Comparison of ENCODE assay signal across 10 mouse cellular contexts in the genomic region with DNA sequence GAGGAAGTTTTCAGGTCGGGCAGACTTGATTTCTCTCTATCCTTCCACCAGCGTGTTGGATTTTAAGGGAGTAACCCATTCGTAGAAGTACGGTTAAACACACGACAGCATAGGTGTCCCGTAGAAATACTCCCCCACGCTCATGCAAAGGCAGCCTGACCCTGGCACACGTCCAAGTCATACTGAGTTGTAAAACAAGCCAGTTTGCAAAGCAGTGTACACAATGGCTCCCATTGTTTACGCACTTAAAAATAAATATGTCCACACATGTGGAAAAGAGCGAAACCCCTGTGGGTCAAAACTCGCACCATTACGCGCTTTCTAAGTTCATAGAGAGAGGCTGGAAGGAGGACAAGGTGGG. TPM values are rescaled to one million over a fixed set of nuclear protein-coding genes. Genes with fewer than 3 reads are reported as not detected.
A peak's percentile ranks its signal among the peaks of the same experiment; 100 is the strongest.
DNase-seq lines count a peak whose midpoint lies in the region; ATAC-seq and TF ChIP-seq lines count a peak whose summit lies in the region.
"Had no signal": no experiment of that assay in that cellular context is flagged by ENCODE, and none has a peak within 500 bp of the region (broad histone marks: within the 10 kb centered on the region; RNA-seq: fewer than 3 reads in every experiment).

No protein-coding gene starts in this region.

- no peaks in the 10 kb centered on the region for H3K27me3 ChIP-seq in heart, embryonic 13.5 days (replicated peaks)
- no peaks in the 10 kb centered on the region for H3K27me3 ChIP-seq in liver, embryonic 13.5 days
- no peaks in the 10 kb centered on the region for H3K27me3 ChIP-seq in forebrain, embryonic 10.5 days (ENCODE audit: poor library complexity, severe bottlenecking)
- H3K27me3 ChIP-seq in forebrain, postnatal 0 days (ENCODE audit: insufficient read depth, low read length): no peaks in the 10 kb centered on the region

- intact Hi-C loops in heart, postnatal 25 days (cut with DNase I): no loop called here

- ATAC-seq in heart, embryonic 13.5 days (ENCODE audit: extremely low read depth, insufficient number of reproducible peaks, low FRiP score, low TSS enrichment): no peak
- ATAC-seq in liver, embryonic 13.5 days (ENCODE audit: low read depth): no peak
- no peak for ATAC-seq in frontal cortex, adult (ENCODE audit: low TSS enrichment)
- no peak for ATAC-seq in forebrain, postnatal 0 days

- no peak overlapping the region for H3K4me3 ChIP-seq in heart, embryonic 13.5 days
- no peak overlapping the region for H3K4me3 ChIP-seq in liver, embryonic 13.5 days (replicated peaks)
- H3K4me3 ChIP-seq in forebrain, embryonic 10.5 days: no peak overlapping the region
- no peak overlapping the region for H3K4me3 ChIP-seq in forebrain, postnatal 0 days (ENCODE audit: low read depth, low read length)

- no peak for TF ChIP-seq CTCF in forebrain, postnatal 0 days (IDR thresholded peaks at IDR 0.05; ENCODE audit: low read depth)

- no peaks in the 10 kb centered on the region for H3K36me3 ChIP-seq in heart, embryonic 13.5 days
- no peaks in the 10 kb centered on the region for H3K36me3 ChIP-seq in liver, embryonic 13.5 days
- H3K36me3 ChIP-seq in forebrain, embryonic 10.5 days (replicated peaks): no peaks in the 10 kb centered on the region
- no peaks in the 10 kb centered on the region for H3K36me3 ChIP-seq in forebrain, postnatal 0 days (ENCODE audit: insufficient read depth)

- H3K9ac ChIP-seq in heart, embryonic 13.5 days: no peak overlapping the region
- no peak overlapping the region for H3K9ac ChIP-seq in liver, embryonic 13.5 days
- no peak overlapping the region for H3K9ac ChIP-seq in forebrain, postnatal 0 days

- H3K9me3 ChIP-seq in heart, embryonic 13.5 days: no peaks in the 10 kb centered on the region
- H3K9me3 ChIP-seq in liver, embryonic 13.5 days (replicated peaks): no peaks in the 10 kb centered on the region
- H3K9me3 ChIP-seq in forebrain, embryonic 10.5 days: no peaks in the 10 kb centered on the region
- no peaks in the 10 kb centered on the region for H3K9me3 ChIP-seq in forebrain, postnatal 0 days (ENCODE audit: low read length)

- 55% methylated on average over 13 of the region's 13 CpGs for WGBS in heart, embryonic 13.5 days
- 63% methylated on average over 13 of the region's 13 CpGs for WGBS in liver, embryonic 13.5 days (ENCODE audit: insufficient replicate concordance)
- WGBS in forebrain, embryonic 10.5 days: 77% methylated on average over 13 of the region's 13 CpGs
- WGBS in forebrain, postnatal 0 days: 47% methylated on average over 13 of the region's 13 CpGs

- DNase-seq in heart, postnatal 25 days (ENCODE audit: low spot score): no peak
- peak; percentile 60 for DNase-seq in urinary bladder, postnatal 25 days (ENCODE audit: low spot score)
- DNase-seq in urinary bladder, postnatal 10 days (ENCODE audit: low spot score): no peak
- DNase-seq in liver, embryonic 13.5 days: no peak
- no peak for DNase-seq in forebrain, embryonic 10.5 days (ENCODE audit: extremely low spot score, low spot score)
- no peak for DNase-seq in forebrain, postnatal 0 days
- DNase-seq: adrenal gland, adult 2 months had no signal

- peak overlapping the region; percentile 47 for H3K4me2 ChIP-seq in heart, embryonic 13.5 days
- 0 out of 2 replicates have a peak overlapping the region, but pooled peaks have one; percentile 10 for H3K4me2 ChIP-seq in liver, embryonic 13.5 days
- no peak overlapping the region for H3K4me2 ChIP-seq in forebrain, postnatal 0 days (ENCODE audit: low read depth)
- H3K4me2 ChIP-seq: midbrain, embryonic 11.5 days had no signal

- peaks cover 10% of the 10 kb centered on the region for H3K4me1 ChIP-seq in heart, embryonic 13.5 days
- peaks cover 15% of the 10 kb centered on the region for H3K4me1 ChIP-seq in liver, embryonic 13.5 days (replicated peaks)
- H3K4me1 ChIP-seq in forebrain, embryonic 10.5 days: peaks cover 17% of the 10 kb centered on the region
- no peaks in the 10 kb centered on the region for H3K4me1 ChIP-seq in forebrain, postnatal 0 days (ENCODE audit: insufficient read depth)

- H3K27ac ChIP-seq in heart, embryonic 13.5 days (replicated peaks): no peak overlapping the region
- peak overlapping the region; percentile 53 for H3K27ac ChIP-seq in liver, embryonic 13.5 days
- H3K27ac ChIP-seq in forebrain, embryonic 10.5 days: no peak overlapping the region
- H3K27ac ChIP-seq in forebrain, postnatal 0 days (ENCODE audit: low read depth, low read length): no peak overlapping the region

RNA-seq across cellular contexts. Expression of gene Park7, which starts 24.3 kb away (rescaled TPM):
- 298 and 333 TPM in 2 replicates for polyA plus RNA-seq in heart, embryonic 13.5 days (2015; fragmentation: Nextera tagmentation; extraction: Ambion mirVana)
- total RNA-seq in heart, postnatal 25 days (2021): 100 to 1,000 TPM; 232 to 242 TPM
- 302 and 304 TPM in 2 replicates for polyA plus RNA-seq in liver, embryonic 13.5 days (2015; fragmentation: Nextera tagmentation; extraction: Ambion mirVana)
- 497 and 502 TPM in 2 replicates for polyA plus RNA-seq in forebrain, embryonic 10.5 days (2016; fragmentation: Nextera tagmentation; extraction: Ambion mirVana)
- total RNA-seq in forebrain, postnatal 0 days (2014; rRNA removed): 197 and 258 TPM in 2 replicates
- 439 and 481 TPM in 2 replicates for polyA plus RNA-seq in forebrain, postnatal 0 days (2015; fragmentation: Nextera tagmentation; extraction: Ambion mirVana)

RNA-seq across cellular contexts. Expression of gene Tnfrsf9, which starts 24.4 kb away (rescaled TPM):
- 0.57 and 0.82 TPM in 2 replicates for polyA plus RNA-seq in heart, embryonic 13.5 days (2015; fragmentation: Nextera tagmentation; extraction: Ambion mirVana)
- total RNA-seq in heart, postnatal 25 days (2021): under 1 TPM in 1 of 2 experiments, not detected in 1; 0.21 TPM
- polyA plus RNA-seq in liver, embryonic 13.5 days (2015; fragmentation: Nextera tagmentation; extraction: Ambion mirVana): 0.17 and 0.20 TPM in 2 replicates
- polyA plus RNA-seq in forebrain, embryonic 10.5 days (2016; fragmentation: Nextera tagmentation; extraction: Ambion mirVana): 0.32 and 0.49 TPM in 2 replicates
- 0.19 and 1.2 TPM in 2 replicates for total RNA-seq in forebrain, postnatal 0 days (2014; rRNA removed)
- polyA plus RNA-seq in forebrain, postnatal 0 days (2015; fragmentation: Nextera tagmentation; extraction: Ambion mirVana): 0.11 and 0.36 TPM in 2 replicates
- polyA plus RNA-seq: adrenal gland, adult 2 months had no signal

RNA-seq across cellular contexts. Expression of gene Errfi1, which starts 36.2 kb away (rescaled TPM):
- polyA plus RNA-seq in heart, embryonic 13.5 days (2015; fragmentation: Nextera tagmentation; extraction: Ambion mirVana): 10.1 and 11.3 TPM in 2 replicates
- 10 to 100 TPM; 15.0 to 16.6 TPM for total RNA-seq in heart, postnatal 25 days (2021)
- 12.8 and 15.4 TPM in 2 replicates for polyA plus RNA-seq in liver, embryonic 13.5 days (2015; fragmentation: Nextera tagmentation; extraction: Ambion mirVana)
- polyA plus RNA-seq in forebrain, embryonic 10.5 days (2016; fragmentation: Nextera tagmentation; extraction: Ambion mirVana): 16.5 and 18.7 TPM in 2 replicates
- 22.3 and 34.9 TPM in 2 replicates for total RNA-seq in forebrain, postnatal 0 days (2014; rRNA removed)
- 16.5 and 17.2 TPM in 2 replicates for polyA plus RNA-seq in forebrain, postnatal 0 days (2015; fragmentation: Nextera tagmentation; extraction: Ambion mirVana)
